In the genomic region with DNA sequence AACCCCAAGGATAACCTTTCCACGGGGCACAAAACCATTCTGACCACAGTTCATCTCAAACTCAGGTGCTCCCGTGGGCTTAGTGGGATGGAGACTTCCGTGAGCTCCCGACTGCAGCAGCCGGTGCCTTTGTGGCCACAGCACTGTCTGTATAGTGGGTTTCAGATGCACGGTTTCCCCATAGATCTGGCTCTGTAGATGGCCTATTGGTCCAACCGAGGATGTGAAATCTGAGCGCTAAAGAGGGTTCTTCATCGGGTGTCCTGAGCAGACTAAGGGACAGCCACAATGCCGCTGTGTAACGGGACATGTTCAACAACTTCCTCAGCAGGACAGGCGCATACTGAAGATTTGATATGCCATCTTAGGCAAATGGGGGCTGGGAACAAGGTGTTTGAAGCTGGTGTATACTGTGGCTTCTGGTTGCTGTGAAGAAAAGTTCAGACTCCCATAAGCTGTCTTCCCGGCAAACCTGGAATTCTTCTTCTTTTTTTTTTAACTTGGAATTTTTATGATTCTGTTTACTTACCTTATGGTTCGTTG, we compare ENCODE assay signal across 8 mouse cellular contexts. TPM values are rescaled to one million over a fixed set of nuclear protein-coding genes. Genes with fewer than 3 reads are reported as not detected.
DNase-seq lines count a peak whose midpoint lies in the region; ATAC-seq and TF ChIP-seq lines count a peak whose summit lies in the region.

No protein-coding gene starts in this region.

- peak overlapping the region; percentile 71 for H3K9ac ChIP-seq in heart, embryonic 12.5 days
- peak overlapping the region; percentile 87 for H3K9ac ChIP-seq in MEL (ENCODE audit: control insufficient read depth, low read depth, low read length, poor library complexity, severe bottlenecking)
- peak overlapping the region; percentile 60 for H3K9ac ChIP-seq in hindbrain, embryonic 11.5 days (ENCODE audit: low read depth, low read length)
- H3K9ac ChIP-seq in midbrain, embryonic 14.5 days (replicated peaks; ENCODE audit: low read length) = peak overlapping the region; percentile 68

- no peaks in the 10 kb centered on the region for H3K9me3 ChIP-seq in heart, embryonic 12.5 days (replicated peaks)
- no peaks in the 10 kb centered on the region for H3K9me3 ChIP-seq in MEL (replicated peaks; ENCODE audit: insufficient read depth, low read length)
- H3K9me3 ChIP-seq in hindbrain, embryonic 11.5 days (ENCODE audit: control insufficient read depth, low read length) = no peaks in the 10 kb centered on the region
- H3K9me3 ChIP-seq in midbrain, embryonic 14.5 days (ENCODE audit: control insufficient read depth, low read length) = no peaks in the 10 kb centered on the region

- intact Hi-C loops in heart, postnatal 36 days (cut with DNase I) = loop anchor here (5.0 to 10.0 kb wide), 3 partner anchors 96 to 354 kb away; a partner anchor contains a TSS

- no peak overlapping the region for H3K27ac ChIP-seq in heart, embryonic 12.5 days (ENCODE audit: poor library complexity, severe bottlenecking)
- H3K27ac ChIP-seq in MEL (ENCODE audit: control insufficient read depth, low read depth, low read length) = peak overlapping the region; percentile 74; the same call in 1 of the 2 replicates
- H3K27ac ChIP-seq in hindbrain, embryonic 11.5 days (ENCODE audit: low read depth, low read length) = peak overlapping the region; percentile 37; the same call in 1 of the 2 replicates
- peak overlapping the region; percentile 77 for H3K27ac ChIP-seq in midbrain, embryonic 14.5 days (replicated peaks; ENCODE audit: low read depth, low read length)

- no peak for TF ChIP-seq POLR2A in MEL (IDR thresholded peaks at IDR 0.05; ENCODE audit: control insufficient read depth in 1 of 2, insufficient read depth in 1 of 2, low read depth in 1 of 2, low read length in 2 of 2, poor library complexity in 1 of 2)
- TF ChIP-seq POLR2A in lung, adult 2 months (IDR thresholded peaks at IDR 0.05; ENCODE audit: borderline replicate concordance, extremely low read depth, low read depth, low read length) = no peak

- H3K27me3 ChIP-seq in heart, embryonic 12.5 days (replicated peaks) = peaks cover 11% of the 10 kb centered on the region
- H3K27me3 ChIP-seq in MEL (ENCODE audit: control insufficient read depth in 1 of 2, insufficient read depth in 2 of 2, low read length in 2 of 2) = no peaks in the 10 kb centered on the region
- no peaks in the 10 kb centered on the region for H3K27me3 ChIP-seq in hindbrain, embryonic 11.5 days (ENCODE audit: control insufficient read depth, insufficient read depth, low read length)
- no peaks in the 10 kb centered on the region for H3K27me3 ChIP-seq in midbrain, embryonic 14.5 days (ENCODE audit: control insufficient read depth, insufficient read depth, low read length)

- 38% methylated on average over 14 of the region's 14 CpGs for WGBS in heart, embryonic 12.5 days
- WGBS in hindbrain, embryonic 11.5 days = 41% methylated on average over 14 of the region's 14 CpGs
- WGBS in midbrain, embryonic 14.5 days = 35% methylated on average over 14 of the region's 14 CpGs
- 29% methylated on average over 14 of the region's 14 CpGs for whole genome bisulfite sequencing in lung, adult 2 months

- peak overlapping the region; percentile 86 for H3K4me2 ChIP-seq in heart, embryonic 12.5 days
- peak overlapping the region; percentile 57 for H3K4me2 ChIP-seq in hindbrain, embryonic 11.5 days (replicated peaks; ENCODE audit: low read depth, low read length)
- H3K4me2 ChIP-seq in midbrain, embryonic 14.5 days (ENCODE audit: low read length) = peak overlapping the region; percentile 85

- no peak for ATAC-seq in heart, embryonic 12.5 days (ENCODE audit: insufficient number of reproducible peaks, low FRiP score)
- ATAC-seq in hindbrain, embryonic 11.5 days (ENCODE audit: low FRiP score) = no peak
- no peak for ATAC-seq in midbrain, embryonic 14.5 days (ENCODE audit: low FRiP score, low TSS enrichment)

- no peaks in the 10 kb centered on the region for H3K36me3 ChIP-seq in heart, embryonic 12.5 days
- peaks cover 0 to 3% of the 10 kb centered on the region in 2 experiments; a peak in 1 of 4 replicates for H3K36me3 ChIP-seq in MEL (ENCODE audit: control insufficient read depth in 1 of 2, insufficient read depth in 2 of 2, low read length in 2 of 2)
- no peaks in the 10 kb centered on the region for H3K36me3 ChIP-seq in hindbrain, embryonic 11.5 days (ENCODE audit: control insufficient read depth, insufficient read depth, low read length)
- no peaks in the 10 kb centered on the region for H3K36me3 ChIP-seq in midbrain, embryonic 14.5 days (ENCODE audit: control insufficient read depth, insufficient read depth, low read length)

- peak overlapping the region; percentile 60 for H3K4me3 ChIP-seq in heart, embryonic 12.5 days
- peak overlapping the region; percentile 75 to 86 for H3K4me3 ChIP-seq in MEL (ENCODE audit: control insufficient read depth in 1 of 2, insufficient read depth in 1 of 2, low read depth in 2 of 2, low read length in 2 of 2)
- peak overlapping the region; percentile 38 for H3K4me3 ChIP-seq in hindbrain, embryonic 11.5 days (ENCODE audit: low read depth, low read length)
- peak overlapping the region; percentile 48 for H3K4me3 ChIP-seq in midbrain, embryonic 14.5 days (replicated peaks; ENCODE audit: low read depth, low read length)
- no peak overlapping the region for H3K4me3 ChIP-seq in lung, adult 2 months (replicated peaks; ENCODE audit: extremely low read depth, low read depth, low read length)

- peaks cover 2% of the 10 kb centered on the region; the same call in 1 of the 2 replicates for H3K79me2 ChIP-seq in MEL (ENCODE audit: control insufficient read depth, insufficient read depth, low read length, poor library complexity)

- TF ChIP-seq CTCF in MEL (IDR thresholded peaks at IDR 0.05 in 2 of 3, conservative IDR thresholded peaks at IDR 0.05 in 1 of 3; ENCODE audit: control insufficient read depth in 1 of 3, insufficient read depth in 1 of 3, low read depth in 2 of 3, low read length in 3 of 3, poor library complexity in 1 of 3, severe bottlenecking in 1 of 3) = no peak
- no peak for TF ChIP-seq CTCF in lung, adult 2 months (IDR thresholded peaks at IDR 0.05; ENCODE audit: insufficient read depth, low read length)

- no peak for TF ChIP-seq EP300 in MEL (IDR thresholded peaks at IDR 0.05; ENCODE audit: low read depth in 1 of 2, low read length in 2 of 2)

- TF ChIP-seq RAD21 in MEL (IDR thresholded peaks at IDR 0.05; ENCODE audit: low read depth, low read length) = no peak

- no peak for DNase-seq in heart, postnatal 36 days
- DNase-seq in MEL (ENCODE audit: low read depth, low spot score) = peak; percentile 54
- DNase-seq in hindbrain, embryonic 11.5 days (ENCODE audit: low spot score) = peak; percentile 28
- DNase-seq in midbrain, embryonic 14.5 days = peak; percentile 16
- no peak for DNase-seq in adrenal gland, postnatal 4 days (ENCODE audit: low spot score in 2 of 2)
- DNase-seq in layer of hippocampus, adult 18-20 months (ENCODE audit: low spot score in 2 of 2) = no peak
- no peak for DNase-seq in lung, adult 2 months

- peaks cover 5% of the 10 kb centered on the region; the same call in 1 of the 2 replicates for H3K4me1 ChIP-seq in heart, embryonic 12.5 days (replicated peaks)
- peaks cover 0 to 6% of the 10 kb centered on the region in 2 experiments; a peak in 2 of 4 replicates for H3K4me1 ChIP-seq in MEL (ENCODE audit: control insufficient read depth in 1 of 2, insufficient read depth in 2 of 2, low read length in 2 of 2)
- H3K4me1 ChIP-seq in hindbrain, embryonic 11.5 days (replicated peaks; ENCODE audit: control insufficient read depth, insufficient read depth, low read length) = no peaks in the 10 kb centered on the region
- peaks cover 9% of the 10 kb centered on the region for H3K4me1 ChIP-seq in midbrain, embryonic 14.5 days (ENCODE audit: control insufficient read depth, insufficient read depth, low read length)
- 0 out of 2 replicates have a peak, but pooled peaks cover 2% of the 10 kb centered on the region for H3K4me1 ChIP-seq in lung, adult 2 months (ENCODE audit: control insufficient read depth, insufficient read depth, low read length)

RNA-seq across cellular contexts. Expression of a gene that starts 0.8 kb away (rescaled TPM):
- polyA plus RNA-seq in heart, embryonic 12.5 days (2016; fragmentation: Nextera tagmentation; extraction: Ambion mirVana) = 1.7 and 2.8 TPM in 2 replicates
- total RNA-seq in heart, postnatal 36 days (2021) = under 1 TPM; 0.44 to 0.60 TPM
- total RNA-seq in MEL (2012; rRNA removed) = 1.6 and 1.9 TPM in 2 replicates
- 1 to 10 TPM in 1 of 2 experiments, not detected in 1; 2.3 TPM for polyA plus RNA-seq in MEL (2012; ENCODE audit: insufficient read depth in 1 of 2, insufficient read length in 2 of 2, low read depth in 1 of 2, low replicate concordance in 2 of 2, missing spikeins in 1 of 2)
- 7.3 and 8.5 TPM in 2 replicates for polyA plus RNA-seq in hindbrain, embryonic 11.5 days (2014; fragmentation: Nextera tagmentation; extraction: Ambion mirVana)
- polyA plus RNA-seq in midbrain, embryonic 14.5 days (2014; fragmentation: Nextera tagmentation; extraction: Ambion mirVana) = 15.1 and 15.5 TPM in 2 replicates
- total RNA-seq in adrenal gland, postnatal 4 days (2021) = 1 to 10 TPM; 2.9 to 3.5 TPM
- 10 to 100 TPM; 10.3 to 10.6 TPM for total RNA-seq in layer of hippocampus, adult 18-20 months (2021)
- 0.36 and 1.5 TPM in 2 replicates for polyA plus RNA-seq in lung, adult 2 months (2012; rRNA removed)

RNA-seq across cellular contexts. Expression of a gene that starts 13.9 kb away (rescaled TPM):
- 8.8 and 9.8 TPM in 2 replicates for polyA plus RNA-seq in heart, embryonic 12.5 days (2016; fragmentation: Nextera tagmentation; extraction: Ambion mirVana)
- total RNA-seq in heart, postnatal 36 days (2021) = 10 to 100 TPM; 20.6 to 23.1 TPM
- total RNA-seq in MEL (2012; rRNA removed) = 22.0 and 24.8 TPM in 2 replicates
- polyA plus RNA-seq in MEL (2012; ENCODE audit: insufficient read depth in 1 of 2, insufficient read length in 2 of 2, low read depth in 1 of 2, low replicate concordance in 2 of 2, missing spikeins in 1 of 2) = 10 to 100 TPM in 1 of 2 experiments, not detected in 1; 33.3 TPM
- polyA plus RNA-seq in hindbrain, embryonic 11.5 days (2014; fragmentation: Nextera tagmentation; extraction: Ambion mirVana) = 6.2 and 8.8 TPM in 2 replicates
- 19.0 and 24.0 TPM in 2 replicates for polyA plus RNA-seq in midbrain, embryonic 14.5 days (2014; fragmentation: Nextera tagmentation; extraction: Ambion mirVana)
- 10 to 100 TPM; 30.3 to 31.9 TPM for total RNA-seq in adrenal gland, postnatal 4 days (2021)
- 100 to 1,000 TPM; 175 to 180 TPM for total RNA-seq in layer of hippocampus, adult 18-20 months (2021)
- 27.1 and 31.9 TPM in 2 replicates for polyA plus RNA-seq in lung, adult 2 months (2012; rRNA removed)

RNA-seq across cellular contexts. Expression of a gene that starts 34.6 kb away (rescaled TPM):
- polyA plus RNA-seq in heart, embryonic 12.5 days (2016; fragmentation: Nextera tagmentation; extraction: Ambion mirVana) = 0.09 TPM in 1 of 2 replicates, not detected in the other
- total RNA-seq in heart, postnatal 36 days (2021) = not detected
- 0.13 and 0.19 TPM in 2 replicates for total RNA-seq in MEL (2012; rRNA removed)
- under 1 TPM in 1 of 2 experiments, not detected in 1; 0.19 TPM for polyA plus RNA-seq in MEL (2012; ENCODE audit: insufficient read depth in 1 of 2, insufficient read length in 2 of 2, low read depth in 1 of 2, low replicate concordance in 2 of 2, missing spikeins in 1 of 2)
- 11.2 and 13.4 TPM in 2 replicates for polyA plus RNA-seq in hindbrain, embryonic 11.5 days (2014; fragmentation: Nextera tagmentation; extraction: Ambion mirVana)
- 71.3 and 104 TPM in 2 replicates for polyA plus RNA-seq in midbrain, embryonic 14.5 days (2014; fragmentation: Nextera tagmentation; extraction: Ambion mirVana)
- 1 to 10 TPM; 1.1 to 1.6 TPM for total RNA-seq in adrenal gland, postnatal 4 days (2021)
- total RNA-seq in layer of hippocampus, adult 18-20 months (2021) = 10 to 100 TPM; 45.3 to 45.7 TPM
- not detected in 2 replicates for polyA plus RNA-seq in lung, adult 2 months (2012; rRNA removed)

RNA-seq across cellular contexts. Expression of a gene that starts 42.9 kb away (rescaled TPM):
- 20.2 TPM in 2 replicates for polyA plus RNA-seq in heart, embryonic 12.5 days (2016; fragmentation: Nextera tagmentation; extraction: Ambion mirVana)
- total RNA-seq in heart, postnatal 36 days (2021) = 1 to 10 TPM; 7.9 to 8.3 TPM
- total RNA-seq in MEL (2012; rRNA removed) = 6.5 and 6.7 TPM in 2 replicates
- polyA plus RNA-seq in MEL (2012; ENCODE audit: insufficient read depth in 1 of 2, insufficient read length in 2 of 2, low read depth in 1 of 2, low replicate concordance in 2 of 2, missing spikeins in 1 of 2) = 100 to 1,000 TPM in 1 of 2 experiments, 1 to 10 TPM in 1; 4.2 to 137 TPM
- 90.6 and 93.9 TPM in 2 replicates for polyA plus RNA-seq in hindbrain, embryonic 11.5 days (2014; fragmentation: Nextera tagmentation; extraction: Ambion mirVana)
- 89.9 and 125 TPM in 2 replicates for polyA plus RNA-seq in midbrain, embryonic 14.5 days (2014; fragmentation: Nextera tagmentation; extraction: Ambion mirVana)
- total RNA-seq in adrenal gland, postnatal 4 days (2021) = 10 to 100 TPM; 21.6 to 23.0 TPM
- 10 to 100 TPM; 36.0 to 37.7 TPM for total RNA-seq in layer of hippocampus, adult 18-20 months (2021)
- polyA plus RNA-seq in lung, adult 2 months (2012; rRNA removed) = 1.2 and 1.9 TPM in 2 replicates

Comparison
In these comparisons a context has a peak if more than half of its experiments do, and no peak if none do; other contexts are left out.
1. DNase-seq: peak in MEL (single experiment), hindbrain, embryonic 11.5 days (single experiment) and midbrain, embryonic 14.5 days (single experiment); none in heart, postnatal 36 days (0 of 2), adrenal gland, postnatal 4 days (0 of 2), layer of hippocampus, adult 18-20 months (0 of 2) and lung, adult 2 months (single experiment).
2. RNA of a gene that starts 34.6 kb away (polyA plus RNA-seq): 71.3 to 104 TPM in midbrain, embryonic 14.5 days and 11.2 to 13.4 TPM in hindbrain, embryonic 11.5 days; 0.19 TPM in MEL, 0.09 TPM in heart, embryonic 12.5 days and not detected in lung, adult 2 months; every median in the first group is over 10 times any median in the second.
3. Peak in every context shown above with its lines, with median percentiles within 50 percentile points of each other: H3K4me2 ChIP-seq and H3K9ac ChIP-seq.